Mouse (Mus musculus): ENCODE results near the gene Cep131. TPM values are rescaled to one million over a fixed set of nuclear protein-coding genes. Genes with fewer than 3 reads are reported as not detected.

The Cep131 gene
- polyA plus RNA-seq, 1 experiment from 2014 or later, result 10.5 TPM

GRCm38 (mm10) chr11:120029431-120030144 is 57.0 kb downstream of the Cep131 start:
- no peaks in the 10 kb centered on the region for H3K9me3 ChIP-seq (replicated peaks)
- no peak for ATAC-seq
- no peaks in the 10 kb centered on the region for H3K36me3 ChIP-seq
- H3K4me1 ChIP-seq, result peaks cover 14% of the 10 kb centered on the region; the same call in 1 of the 2 replicates
- H3K27ac ChIP-seq, result no peak overlapping the region
- H3K4me2 ChIP-seq, result no peak overlapping the region
- no peak overlapping the region for H3K4me3 ChIP-seq
- H3K27me3 ChIP-seq (replicated peaks), result no peaks in the 10 kb centered on the region
- H3K9ac ChIP-seq, result no peak overlapping the region
- 57% methylated on average over 9 of the region's 9 CpGs for WGBS (ENCODE audit: insufficient replicate concordance)

- 66% methylated on average over 18 of the region's 18 CpGs for WGBS (ENCODE audit: insufficient replicate concordance)
- H3K27me3 ChIP-seq (replicated peaks), result no peaks in the 10 kb centered on the region
- ATAC-seq, result 0 out of 2 replicates have a peak, but pooled peaks have one; percentile 32
- H3K9ac ChIP-seq, result no peak overlapping the region
- no peak overlapping the region for H3K27ac ChIP-seq
- peaks cover 14% of the 10 kb centered on the region; the same call in 1 of the 2 replicates for H3K4me1 ChIP-seq
- H3K4me3 ChIP-seq, result no peak overlapping the region
- H3K4me2 ChIP-seq, result no peak overlapping the region
- H3K36me3 ChIP-seq, result no peaks in the 10 kb centered on the region
- H3K9me3 ChIP-seq (replicated peaks), result no peaks in the 10 kb centered on the region
Measured at GRCm38 (mm10) chr11:120028319-120029092, 58.1 kb downstream of the Cep131 start.

- H3K9me3 ChIP-seq (replicated peaks), result no peaks in the 10 kb centered on the region
- no peak overlapping the region for H3K4me3 ChIP-seq
- no peak for ATAC-seq
- H3K4me2 ChIP-seq, result no peak overlapping the region
- WGBS (ENCODE audit: insufficient replicate concordance), result 85% methylated on average over 3 of the region's 3 CpGs
- H3K36me3 ChIP-seq, result no peaks in the 10 kb centered on the region
- H3K27me3 ChIP-seq (replicated peaks), result peaks cover 5% of the 10 kb centered on the region
- H3K4me1 ChIP-seq, result peaks cover 17% of the 10 kb centered on the region; the same call in 1 of the 2 replicates
- H3K9ac ChIP-seq, result no peak overlapping the region
- H3K27ac ChIP-seq, result no peak overlapping the region
Measured at GRCm38 (mm10) chr11:120026941-120027340, 59.7 kb downstream of the Cep131 start.

GRCm38 (mm10) chr11:120022841-120023240 is 63.8 kb downstream of the Cep131 start:
- Histone ChIP-seq H3K4me2 (no peak overlapping the region), H3K36me3 (no peaks in the 10 kb centered on the region), H3K4me1 (0 out of 2 replicates have a peak, but pooled peaks cover 3% of the 10 kb centered on the region), H3K4me3 (no peak overlapping the region), H3K9me3 (replicated peaks) (no peaks in the 10 kb centered on the region), H3K27ac (no peak overlapping the region), H3K27me3 (replicated peaks) (peaks cover 5% of the 10 kb centered on the region), H3K9ac (no peak overlapping the region; the same call in 1 of the 2 replicates)
- WGBS (ENCODE audit: insufficient replicate concordance), result 72% methylated on average over 12 of the region's 12 CpGs
- no peak for ATAC-seq

- peaks cover 5% of the 10 kb centered on the region for H3K27me3 ChIP-seq (replicated peaks)
- no peaks in the 10 kb centered on the region for H3K36me3 ChIP-seq
- no peak overlapping the region for H3K27ac ChIP-seq
- H3K4me2 ChIP-seq, result no peak overlapping the region
- no peak overlapping the region for H3K4me3 ChIP-seq
- 0 out of 2 replicates have a peak, but pooled peaks cover 3% of the 10 kb centered on the region for H3K4me1 ChIP-seq
- H3K9ac ChIP-seq, result no peak overlapping the region
- no peak for ATAC-seq
- H3K9me3 ChIP-seq (replicated peaks), result no peaks in the 10 kb centered on the region
- WGBS (ENCODE audit: insufficient replicate concordance), result 71% methylated on average over 8 of the region's 8 CpGs
Measured at GRCm38 (mm10) chr11:120022216-120022615, 64.4 kb downstream of the Cep131 start.

- H3K9me3 ChIP-seq (replicated peaks), result no peaks in the 10 kb centered on the region
- WGBS (ENCODE audit: insufficient replicate concordance), result 79% methylated on average over 16 of the region's 16 CpGs
- H3K4me3 ChIP-seq, result no peak overlapping the region
- H3K4me2 ChIP-seq, result no peak overlapping the region
- H3K4me1 ChIP-seq, result 0 out of 2 replicates have a peak, but pooled peaks cover 3% of the 10 kb centered on the region
- no peak for ATAC-seq
- peaks cover 5% of the 10 kb centered on the region for H3K27me3 ChIP-seq (replicated peaks)
- H3K27ac ChIP-seq, result no peak overlapping the region
- no peak overlapping the region for H3K9ac ChIP-seq
- H3K36me3 ChIP-seq, result no peaks in the 10 kb centered on the region
Measured at GRCm38 (mm10) chr11:120021367-120021766, 65.3 kb downstream of the Cep131 start.

- H3K27me3 ChIP-seq (replicated peaks), result peaks cover 5% of the 10 kb centered on the region
- H3K36me3 ChIP-seq, result no peaks in the 10 kb centered on the region
- no peak for ATAC-seq
- H3K4me3 ChIP-seq, result no peak overlapping the region
- no peaks in the 10 kb centered on the region for H3K9me3 ChIP-seq (replicated peaks)
- H3K4me1 ChIP-seq, result 0 out of 2 replicates have a peak, but pooled peaks cover 7% of the 10 kb centered on the region
- no peak overlapping the region for H3K9ac ChIP-seq
- WGBS (ENCODE audit: insufficient replicate concordance), result 65% methylated on average over 23 of the region's 23 CpGs
- H3K4me2 ChIP-seq, result no peak overlapping the region
- no peak overlapping the region for H3K27ac ChIP-seq
Measured at GRCm38 (mm10) chr11:120019542-120020440, 66.8 kb downstream of the Cep131 start.

- Histone ChIP-seq H3K4me1 (peaks cover 9% of the 10 kb centered on the region; the same call in 1 of the 2 replicates), H3K9me3 (replicated peaks) (no peaks in the 10 kb centered on the region), H3K4me3 (no peak overlapping the region), H3K4me2 (no peak overlapping the region), H3K27me3 (replicated peaks) (peaks cover 8% of the 10 kb centered on the region), H3K36me3 (no peaks in the 10 kb centered on the region), H3K27ac (no peak overlapping the region), H3K9ac (no peak overlapping the region)
- no peak for ATAC-seq
- WGBS (ENCODE audit: insufficient replicate concordance), result 66% methylated on average over 8 of the region's 8 CpGs
Measured at GRCm38 (mm10) chr11:120017011-120017410, 69.6 kb downstream of the Cep131 start.

- H3K27me3 ChIP-seq (replicated peaks), result peaks cover 29% of the 10 kb centered on the region
- no peak overlapping the region for H3K4me2 ChIP-seq
- no peak overlapping the region for H3K27ac ChIP-seq
- no peak overlapping the region for H3K4me3 ChIP-seq
- 83% methylated on average over 4 of the region's 4 CpGs for WGBS (ENCODE audit: insufficient replicate concordance)
- H3K9ac ChIP-seq, result no peak overlapping the region
- no peaks in the 10 kb centered on the region for H3K9me3 ChIP-seq (replicated peaks)
- ATAC-seq, result no peak
- H3K4me1 ChIP-seq, result peaks cover 9% of the 10 kb centered on the region; the same call in 1 of the 2 replicates
- H3K36me3 ChIP-seq, result no peaks in the 10 kb centered on the region
Measured at GRCm38 (mm10) chr11:120014758-120015157, 71.9 kb downstream of the Cep131 start.
